Mouse (Mus musculus) intestine, embryonic 15.5 days (tissue): ENCODE results near the gene Utrn. TPM values are rescaled to one million over a fixed set of nuclear protein-coding genes. Genes with fewer than 3 reads are reported as not detected.

Experiments
- ATAC-seq: fragments of 200-750 bp; cut with Nextera tagmentation; 2 replicates; pipeline ENCODE4 v1.8.0; 2017; ENCODE audit warnings: moderate TSS enrichment, moderate library complexity
- H3K27ac ChIP-seq: fragments of 300-500 bp; sonication (generic); 2 replicates; pipeline ENCODE4 v1.5.1; 2015; ENCODE audit warnings: mild to moderate bottlenecking, inconsistent platforms
- H3K27me3 ChIP-seq: fragments of 300-500 bp; sonication (generic); replicated peaks from 2 replicates; pipeline ENCODE4 v1.6.1; 2015; ENCODE audit warnings: inconsistent platforms
- H3K36me3 ChIP-seq: fragments of 300-500 bp; sonication (generic); 2 replicates; pipeline ENCODE4 v1.6.1; 2015; ENCODE audit warnings: inconsistent platforms
- H3K4me1 ChIP-seq: fragments of 300-500 bp; sonication (generic); replicated peaks from 2 replicates; pipeline ENCODE4 v1.6.1; 2015; ENCODE audit warnings: inconsistent platforms
- H3K4me2 ChIP-seq: fragments of 300-500 bp; sonication (generic); replicated peaks from 2 replicates; pipeline ENCODE4 v1.6.1; 2015; ENCODE audit warnings: mild to moderate bottlenecking, inconsistent platforms
- H3K4me3 ChIP-seq: fragments of 300-500 bp; sonication (generic); replicated peaks from 2 replicates; pipeline ENCODE4 v1.5.1; 2015; ENCODE audit warnings: inconsistent platforms
- H3K9ac ChIP-seq: fragments of 300-500 bp; sonication (generic); 2 replicates; pipeline ENCODE4 v1.6.1; 2015; ENCODE audit warnings: inconsistent platforms
- H3K9me3 ChIP-seq: fragments of 300-500 bp; sonication (generic); 2 replicates; pipeline ENCODE4 v1.6.1; 2016; ENCODE audit warnings: inconsistent platforms
- WGBS: fragments of 180-500 bp; shearing (Covaris S2); methylation state at CpG from one replicate; pipeline ENCODE4 v1.1.7; 2015; 5-methylcytosine and 5-hydroxymethylcytosine counted together
- polyA plus RNA-seq: library from polyadenylated mRNA; unstranded; fragments of >200 nt; fragmentation: Nextera tagmentation; extraction: Ambion mirVana; gene quantifications from 2 replicates; pipeline ENCODE4 v1.2.1, GENCODE M21; 2015

The Utrn gene
- polyA plus RNA-seq, 1 experiment from 2014 or later = 43.8 TPM

- H3K9me3 ChIP-seq = no peaks in the 10 kb centered on the region
- no peak for ATAC-seq
- no peaks in the 10 kb centered on the region for H3K36me3 ChIP-seq
- H3K27ac ChIP-seq = no peak overlapping the region
- no peaks in the 10 kb centered on the region for H3K4me1 ChIP-seq
- WGBS = 89% methylated on average over 14 of the region's 14 CpGs
- H3K4me2 ChIP-seq = no peak overlapping the region
- no peak overlapping the region for H3K4me3 ChIP-seq
- H3K27me3 ChIP-seq = no peaks in the 10 kb centered on the region
- no peak overlapping the region for H3K9ac ChIP-seq
Observed at GRCm38 (mm10) chr10:12713236-12713855, 155.8 kb downstream of the Utrn start.

DNA sequence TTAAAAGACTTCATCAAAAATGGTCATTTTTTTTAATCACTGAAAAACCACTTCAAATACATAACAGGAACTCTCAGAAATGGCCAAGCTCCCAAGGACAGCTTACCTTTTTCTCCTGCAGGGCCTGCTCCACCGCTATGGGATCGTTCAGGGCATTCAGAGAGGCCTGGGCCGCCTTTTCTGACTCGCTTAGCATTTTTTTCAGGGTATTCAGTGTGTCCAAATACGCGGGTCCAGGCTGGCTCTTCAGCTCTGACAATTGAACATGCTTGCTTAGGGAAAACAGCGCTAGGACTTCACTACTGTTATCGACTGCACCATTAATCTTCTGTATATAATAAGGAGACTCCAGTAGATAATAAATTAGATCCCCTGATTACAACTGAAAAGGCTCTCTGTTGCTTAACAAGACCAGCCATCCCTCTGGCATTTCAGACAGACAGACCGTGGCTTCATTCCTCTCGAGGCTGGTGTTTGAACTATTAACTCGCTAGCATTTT is 157.8 kb downstream of the Utrn start:
- Histone ChIP-seq H3K36me3 (no peaks in the 10 kb centered on the region), H3K9ac (no peak overlapping the region), H3K4me2 (no peak overlapping the region), H3K27ac (no peak overlapping the region), H3K4me3 (no peak overlapping the region), H3K9me3 (no peaks in the 10 kb centered on the region), H3K4me1 (no peaks in the 10 kb centered on the region), H3K27me3 (no peaks in the 10 kb centered on the region)
- WGBS = 73% methylated on average over 11 of the region's 11 CpGs
- no peak; the same call in 1 of the 2 replicates for ATAC-seq

GRCm38 (mm10) chr10:12706516-12706915 is 162.6 kb downstream of the Utrn start:
- no peak overlapping the region for H3K27ac ChIP-seq
- no peak overlapping the region for H3K4me2 ChIP-seq
- no peaks in the 10 kb centered on the region for H3K36me3 ChIP-seq
- no peak for ATAC-seq
- H3K9me3 ChIP-seq = no peaks in the 10 kb centered on the region
- H3K4me3 ChIP-seq = no peak overlapping the region
- 90% methylated on average over 2 of the region's 2 CpGs for WGBS
- H3K9ac ChIP-seq = no peak overlapping the region
- H3K4me1 ChIP-seq = no peaks in the 10 kb centered on the region
- no peaks in the 10 kb centered on the region for H3K27me3 ChIP-seq

DNA sequence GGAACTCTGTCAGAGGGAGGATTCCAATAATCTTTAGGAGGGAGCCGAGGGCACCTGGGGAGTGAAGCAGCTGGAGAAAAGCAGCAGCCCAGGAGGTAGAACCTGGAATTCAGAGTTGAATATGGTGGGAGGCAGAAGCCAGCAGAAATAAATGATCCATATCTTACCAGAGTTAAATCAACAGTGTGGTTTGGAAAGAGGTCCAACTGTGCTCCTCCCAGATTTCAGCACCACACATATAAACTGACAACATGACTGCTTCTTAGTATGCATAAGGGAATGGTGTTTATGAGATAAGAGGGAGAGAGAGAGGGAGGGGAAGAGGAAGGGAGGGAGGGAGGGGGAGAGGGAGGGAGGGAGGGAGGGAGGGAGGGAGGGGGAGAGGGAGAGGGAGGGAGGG is 163.2 kb downstream of the Utrn start:
- ATAC-seq = no peak
- H3K4me2 ChIP-seq = no peak overlapping the region
- H3K27me3 ChIP-seq = no peaks in the 10 kb centered on the region
- no peak overlapping the region for H3K27ac ChIP-seq
- no peaks in the 10 kb centered on the region for H3K9me3 ChIP-seq
- no peak overlapping the region for H3K9ac ChIP-seq
- no peaks in the 10 kb centered on the region for H3K36me3 ChIP-seq
- H3K4me1 ChIP-seq = no peaks in the 10 kb centered on the region
- H3K4me3 ChIP-seq = no peak overlapping the region
- 59% methylated on average over 1 of the region's 1 CpGs for WGBS

DNA sequence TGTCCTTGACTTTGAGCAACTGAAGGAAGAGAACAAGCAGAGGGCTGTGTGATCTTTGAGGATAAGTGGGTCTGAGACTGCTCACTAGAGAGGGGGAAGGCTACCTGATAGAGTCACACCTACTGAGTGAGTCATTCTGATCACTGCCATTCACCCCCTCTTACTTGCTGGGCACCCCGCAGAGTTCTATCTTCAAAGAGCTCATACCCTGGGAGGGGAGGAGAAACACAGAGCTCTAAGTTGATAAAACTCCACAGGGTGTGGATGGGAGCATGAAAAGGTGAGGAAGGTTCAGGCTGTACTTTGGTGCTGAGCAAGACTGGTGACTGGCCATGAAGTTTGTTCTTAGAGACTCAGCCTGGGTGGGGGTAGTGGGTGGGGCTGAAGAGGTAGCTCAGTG is 164.9 kb downstream of the Utrn start:
- ATAC-seq = peak; percentile 34; the same call in 1 of the 2 replicates
- Histone ChIP-seq H3K9me3 (no peaks in the 10 kb centered on the region), H3K4me1 (no peaks in the 10 kb centered on the region), H3K27me3 (no peaks in the 10 kb centered on the region), H3K27ac (no peak overlapping the region), H3K4me2 (no peak overlapping the region), H3K36me3 (no peaks in the 10 kb centered on the region), H3K9ac (no peak overlapping the region), H3K4me3 (no peak overlapping the region)
- WGBS = 25% methylated on average over 1 of the region's 1 CpGs

DNA sequence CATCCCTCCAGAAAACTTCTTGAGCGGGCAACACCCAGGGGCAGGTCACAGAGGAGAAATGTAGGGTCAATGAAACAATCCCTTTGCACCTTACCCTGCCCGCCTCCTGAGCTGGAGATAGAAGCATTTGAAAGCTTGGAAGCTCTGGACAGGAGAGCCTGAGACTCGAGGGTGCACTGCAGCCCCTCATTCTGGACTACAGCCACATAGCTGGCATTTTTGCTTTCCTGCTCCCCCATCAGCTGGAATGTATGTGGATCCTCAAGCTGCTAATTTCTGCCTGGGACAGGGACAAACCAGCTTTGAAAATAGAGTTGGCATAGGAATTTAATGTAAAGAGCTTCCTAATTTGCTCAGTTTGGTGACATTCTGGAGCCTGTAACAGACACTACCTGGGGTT is 165.6 kb downstream of the Utrn start:
- Histone ChIP-seq H3K4me3 (no peak overlapping the region), H3K4me1 (no peaks in the 10 kb centered on the region), H3K27me3 (no peaks in the 10 kb centered on the region), H3K9me3 (no peaks in the 10 kb centered on the region), H3K4me2 (no peak overlapping the region), H3K36me3 (no peaks in the 10 kb centered on the region), H3K9ac (no peak overlapping the region), H3K27ac (no peak overlapping the region)
- ATAC-seq = peak; percentile 34; the same call in 1 of the 2 replicates
- WGBS = 68% methylated on average over 3 of the region's 3 CpGs

DNA sequence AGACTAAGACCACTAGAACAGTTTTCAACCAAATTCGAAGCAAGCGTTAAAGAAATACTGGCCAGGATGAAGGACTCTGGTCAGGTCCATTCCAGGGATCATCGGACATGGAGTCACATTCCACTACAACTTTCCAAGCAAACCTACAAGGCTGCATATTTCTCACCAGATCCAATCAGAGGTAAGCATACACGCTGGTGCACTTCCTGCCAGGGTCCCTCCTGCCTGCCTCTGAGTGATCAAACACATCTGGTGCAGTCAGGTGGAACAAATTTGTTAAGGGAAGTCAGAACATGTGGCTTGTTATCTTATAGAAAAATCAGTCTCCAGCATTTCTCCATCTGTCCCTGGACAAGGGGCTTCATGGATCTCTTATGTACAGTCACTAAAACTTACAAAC is 167.0 kb downstream of the Utrn start:
- Histone ChIP-seq H3K9ac (no peak overlapping the region), H3K4me2 (no peak overlapping the region), H3K4me1 (no peaks in the 10 kb centered on the region), H3K27me3 (no peaks in the 10 kb centered on the region), H3K4me3 (no peak overlapping the region), H3K27ac (no peak overlapping the region), H3K9me3 (no peaks in the 10 kb centered on the region), H3K36me3 (no peaks in the 10 kb centered on the region)
- WGBS = 81% methylated on average over 4 of the region's 4 CpGs
- no peak for ATAC-seq

DNA sequence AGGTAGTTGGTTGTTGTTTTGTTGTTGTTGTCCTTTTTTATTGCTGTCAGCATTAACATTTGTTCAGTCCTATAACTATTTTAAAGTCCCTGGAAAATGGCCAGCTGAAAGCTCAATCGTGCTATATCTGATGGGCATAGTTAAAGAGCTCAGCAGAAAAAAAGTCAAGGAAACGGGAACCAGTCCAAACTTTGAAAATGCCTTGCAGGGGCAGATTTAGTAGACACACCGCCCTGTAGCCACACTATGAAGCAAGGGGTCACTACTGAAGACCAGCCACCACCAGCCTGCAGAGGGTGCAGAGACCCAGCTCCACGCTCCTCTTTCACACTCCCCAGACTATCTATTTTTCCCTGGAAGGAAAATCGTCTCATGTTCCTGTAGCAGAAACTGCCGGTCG is 167.5 kb downstream of the Utrn start:
- Histone ChIP-seq H3K27ac (no peak overlapping the region), H3K4me2 (no peak overlapping the region), H3K36me3 (no peaks in the 10 kb centered on the region), H3K9me3 (no peaks in the 10 kb centered on the region), H3K9ac (no peak overlapping the region), H3K4me1 (no peaks in the 10 kb centered on the region), H3K27me3 (no peaks in the 10 kb centered on the region), H3K4me3 (no peak overlapping the region)
- no peak for ATAC-seq
- 76% methylated on average over 7 of the region's 7 CpGs for WGBS

GRCm38 (mm10) chr10:12700576-12700975 is 168.6 kb downstream of the Utrn start:
- Histone ChIP-seq H3K4me2 (no peak overlapping the region), H3K4me3 (no peak overlapping the region), H3K4me1 (no peaks in the 10 kb centered on the region), H3K27ac (no peak overlapping the region), H3K9ac (no peak overlapping the region), H3K36me3 (no peaks in the 10 kb centered on the region), H3K9me3 (no peaks in the 10 kb centered on the region), H3K27me3 (no peaks in the 10 kb centered on the region)
- no peak for ATAC-seq
- WGBS = 79% methylated on average over 3 of the region's 3 CpGs

GRCm38 (mm10) chr10:12697902-12698301 is 171.3 kb downstream of the Utrn start:
- WGBS = 94% methylated on average over 3 of the region's 3 CpGs
- no peak for ATAC-seq
- Histone ChIP-seq H3K4me3 (no peak overlapping the region), H3K9ac (no peak overlapping the region), H3K4me2 (no peak overlapping the region), H3K9me3 (no peaks in the 10 kb centered on the region), H3K27me3 (no peaks in the 10 kb centered on the region), H3K27ac (no peak overlapping the region), H3K36me3 (no peaks in the 10 kb centered on the region), H3K4me1 (no peaks in the 10 kb centered on the region)

GRCm38 (mm10) chr10:12696704-12697103 is 172.5 kb downstream of the Utrn start:
- no peaks in the 10 kb centered on the region for H3K36me3 ChIP-seq
- no peaks in the 10 kb centered on the region for H3K4me1 ChIP-seq
- no peak for ATAC-seq
- no peak overlapping the region for H3K4me3 ChIP-seq
- 90% methylated on average over 6 of the region's 6 CpGs for WGBS
- H3K9me3 ChIP-seq = no peaks in the 10 kb centered on the region
- no peak overlapping the region for H3K4me2 ChIP-seq
- H3K9ac ChIP-seq = no peak overlapping the region
- no peak overlapping the region for H3K27ac ChIP-seq
- no peaks in the 10 kb centered on the region for H3K27me3 ChIP-seq

GRCm38 (mm10) chr10:12694774-12695173 is 174.4 kb downstream of the Utrn start:
- no peak overlapping the region for H3K4me3 ChIP-seq
- H3K4me1 ChIP-seq = no peaks in the 10 kb centered on the region
- ATAC-seq = no peak
- H3K4me2 ChIP-seq = no peak overlapping the region
- no peaks in the 10 kb centered on the region for H3K9me3 ChIP-seq
- 27% methylated on average over 6 of the region's 6 CpGs for WGBS
- no peaks in the 10 kb centered on the region for H3K27me3 ChIP-seq
- H3K36me3 ChIP-seq = no peaks in the 10 kb centered on the region
- H3K27ac ChIP-seq = no peak overlapping the region
- H3K9ac ChIP-seq = no peak overlapping the region

GRCm38 (mm10) chr10:12690601-12691000 is 178.6 kb downstream of the Utrn start:
- Histone ChIP-seq H3K36me3 (no peaks in the 10 kb centered on the region), H3K4me2 (no peak overlapping the region), H3K9ac (no peak overlapping the region), H3K27me3 (no peaks in the 10 kb centered on the region), H3K9me3 (no peaks in the 10 kb centered on the region), H3K4me3 (no peak overlapping the region), H3K4me1 (no peaks in the 10 kb centered on the region), H3K27ac (no peak overlapping the region)
- 24% methylated on average over 5 of the region's 5 CpGs for WGBS
- peak; percentile 55; the same call in 1 of the 2 replicates for ATAC-seq
